Mouse (Mus musculus): ENCODE measurements around the gene Ppp1r14c. TPM values are rescaled to one million over a fixed set of nuclear protein-coding genes. Genes with fewer than 3 reads are reported as not detected.

The Ppp1r14c gene
- polyA plus RNA-seq, 1 experiment, result 5.0 TPM

DNA sequence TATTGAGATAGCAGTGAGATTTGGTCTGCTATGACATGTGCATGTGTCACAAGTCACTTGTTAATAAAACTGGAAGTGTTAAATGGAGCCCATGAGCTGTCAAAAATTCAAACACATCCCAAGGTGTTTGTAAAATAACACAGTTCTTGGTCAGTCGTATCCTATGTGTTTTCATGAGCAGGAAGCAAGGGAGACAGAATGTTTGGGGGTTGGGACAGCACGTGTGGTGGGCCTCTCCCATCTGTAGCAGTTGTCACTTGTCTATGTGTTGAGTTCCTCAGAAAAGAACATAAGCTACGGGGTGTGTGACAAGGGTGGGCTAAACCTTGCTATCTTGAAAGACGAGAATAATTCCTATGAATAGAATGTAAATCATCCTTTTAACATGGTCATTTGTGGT, 51.6 kb downstream of the Ppp1r14c start:
- Histone ChIP-seq H3K79me2 (ENCODE audit: control insufficient read depth, insufficient read depth) (no peaks in the 10 kb centered on the region), H3K4me3 (no peak overlapping the region), H3K4me2 (ENCODE audit: low read depth) (no peak overlapping the region), H3ac (ENCODE audit: control insufficient read depth, insufficient read length) (no peak overlapping the region), H3K27me3 (ENCODE audit: control insufficient read depth, insufficient read depth, insufficient read length) (no peaks in the 10 kb centered on the region), H3K36me3 (ENCODE audit: control insufficient read depth, insufficient read depth) (no peaks in the 10 kb centered on the region)
- no peak for TF ChIP-seq POLR2A (IDR thresholded peaks at IDR 0.05; ENCODE audit: insufficient read length, low read depth)
- TF ChIP-seq MYOG (IDR thresholded peaks at IDR 0.05; ENCODE audit: control insufficient read depth in 1 of 3, insufficient read depth in 1 of 3, insufficient read length in 2 of 3, low read depth in 2 of 3), result no peak
- TF ChIP-seq POLR2AphosphoS2 (IDR thresholded peaks at IDR 0.05; ENCODE audit: insufficient read length, low read depth), result no peak
- no peak for TF ChIP-seq USF1 (IDR thresholded peaks at IDR 0.05; ENCODE audit: low read depth)
- no peak for TF ChIP-seq E2F4 (IDR thresholded peaks at IDR 0.05; ENCODE audit: insufficient read depth)
- TF ChIP-seq TCF12 (IDR thresholded peaks at IDR 0.05; ENCODE audit: insufficient read depth, poor library complexity, severe bottlenecking), result no peak
- TF ChIP-seq SRF (IDR thresholded peaks at IDR 0.05; ENCODE audit: control insufficient read depth, insufficient read length, low read depth), result no peak
- no peak for TF ChIP-seq CEBPB (IDR thresholded peaks at IDR 0.05; ENCODE audit: insufficient read depth, poor library complexity, severe bottlenecking)
- TF ChIP-seq REST (IDR thresholded peaks at IDR 0.05; ENCODE audit: insufficient read depth, insufficient read length), result no peak
- no peak for TF ChIP-seq TCF3 (IDR thresholded peaks at IDR 0.05; ENCODE audit: insufficient read length, low read depth)

DNA sequence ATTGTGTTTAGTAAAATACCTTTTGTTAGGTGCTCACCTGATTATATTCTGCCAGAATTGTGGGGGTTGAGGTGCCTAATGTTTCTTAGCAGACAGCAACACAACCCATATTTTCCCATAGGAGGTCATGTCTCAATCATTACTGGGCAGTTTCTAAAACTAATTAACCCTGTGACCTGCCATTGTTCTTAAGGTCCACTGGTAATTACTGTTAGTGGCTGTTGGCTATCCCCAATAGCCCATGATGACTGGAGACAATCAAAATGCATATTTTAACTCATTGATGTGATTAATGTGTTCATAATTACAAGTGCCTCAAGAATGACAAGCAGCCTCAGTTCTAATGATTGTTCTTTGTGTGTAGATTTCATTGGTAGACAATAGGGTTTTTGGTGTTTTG, 58.2 kb downstream of the Ppp1r14c start:
- no peak overlapping the region for H3K4me2 ChIP-seq (ENCODE audit: low read depth)
- no peaks in the 10 kb centered on the region for H3K36me3 ChIP-seq (ENCODE audit: control insufficient read depth, insufficient read depth)
- H3ac ChIP-seq (ENCODE audit: control insufficient read depth, insufficient read length), result no peak overlapping the region
- no peak overlapping the region for H3K4me3 ChIP-seq
- H3K79me2 ChIP-seq (ENCODE audit: control insufficient read depth, insufficient read depth), result no peaks in the 10 kb centered on the region
- no peak for TF ChIP-seq SRF (IDR thresholded peaks at IDR 0.05; ENCODE audit: control insufficient read depth, insufficient read length, low read depth)
- TF ChIP-seq MAX (IDR thresholded peaks at IDR 0.05; ENCODE audit: low read depth), result no peak
- no peak for TF ChIP-seq MYOG (IDR thresholded peaks at IDR 0.05; ENCODE audit: control insufficient read depth in 1 of 3, insufficient read depth in 1 of 3, insufficient read length in 2 of 3, low read depth in 2 of 3)
- TF ChIP-seq E2F4 (IDR thresholded peaks at IDR 0.05; ENCODE audit: insufficient read depth), result no peak
- no peak for TF ChIP-seq CEBPB (IDR thresholded peaks at IDR 0.05; ENCODE audit: insufficient read depth, poor library complexity, severe bottlenecking)
- no peak for TF ChIP-seq TCF3 (IDR thresholded peaks at IDR 0.05; ENCODE audit: insufficient read length, low read depth)
- TF ChIP-seq POLR2A (IDR thresholded peaks at IDR 0.05; ENCODE audit: insufficient read length, low read depth), result no peak
- no peak for TF ChIP-seq POLR2AphosphoS2 (IDR thresholded peaks at IDR 0.05; ENCODE audit: insufficient read length, low read depth)
- no peak for TF ChIP-seq MYOD1 (IDR thresholded peaks at IDR 0.05; ENCODE audit: control insufficient read depth in 1 of 3, insufficient read length in 2 of 3, low read depth in 2 of 3)
- no peak for TF ChIP-seq USF1 (IDR thresholded peaks at IDR 0.05; ENCODE audit: low read depth)
- no peak for TF ChIP-seq TCF12 (IDR thresholded peaks at IDR 0.05; ENCODE audit: insufficient read depth, poor library complexity, severe bottlenecking)
- TF ChIP-seq REST (IDR thresholded peaks at IDR 0.05; ENCODE audit: insufficient read depth, insufficient read length), result no peak
- no peaks in the 10 kb centered on the region for H3K27me3 ChIP-seq (ENCODE audit: control insufficient read depth, insufficient read depth, insufficient read length)

DNA sequence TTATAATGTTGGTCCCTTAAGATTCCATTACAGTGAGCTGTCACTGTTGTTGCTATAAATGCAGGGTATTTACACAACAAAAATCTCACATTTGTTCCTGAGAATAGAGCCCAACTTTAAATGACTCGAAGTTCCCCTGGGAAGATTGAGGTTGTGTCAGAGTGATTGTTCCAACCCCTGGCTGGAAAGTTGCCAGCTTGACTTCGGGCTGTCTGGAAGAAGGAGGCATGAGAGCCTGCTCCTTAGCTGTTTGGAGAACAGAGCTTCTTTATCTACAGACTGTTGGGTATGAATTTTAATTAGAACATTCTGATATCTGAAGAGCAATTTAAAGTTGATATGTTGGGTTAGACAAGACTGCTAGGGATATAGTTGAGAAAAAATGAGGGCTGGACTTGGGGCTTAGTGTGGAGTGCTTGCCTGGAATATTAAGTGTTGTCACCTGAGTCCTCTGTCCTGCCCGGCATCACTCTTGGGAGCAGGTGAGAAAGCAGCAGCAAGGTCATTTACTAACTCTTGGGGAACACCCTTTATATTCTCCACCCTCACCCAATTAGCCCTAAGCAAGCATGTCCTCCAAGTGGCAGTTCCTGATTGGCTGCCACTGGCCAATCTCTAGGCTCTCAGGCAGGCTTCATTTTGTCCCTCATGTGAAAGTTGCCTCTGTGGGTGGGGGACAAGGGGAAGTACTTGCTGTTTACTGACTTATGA, 62.0 kb downstream of the Ppp1r14c start:
- no peaks in the 10 kb centered on the region for H3K27me3 ChIP-seq (ENCODE audit: control insufficient read depth, insufficient read depth, insufficient read length)
- H3ac ChIP-seq (ENCODE audit: control insufficient read depth, insufficient read length), result no peak overlapping the region
- H3K4me3 ChIP-seq, result no peak overlapping the region
- TF ChIP-seq TCF3 (IDR thresholded peaks at IDR 0.05; ENCODE audit: insufficient read length, low read depth) (no peak), SRF (IDR thresholded peaks at IDR 0.05; ENCODE audit: control insufficient read depth, insufficient read length, low read depth) (no peak), POLR2A (IDR thresholded peaks at IDR 0.05; ENCODE audit: insufficient read length, low read depth) (no peak), CEBPB (IDR thresholded peaks at IDR 0.05; ENCODE audit: insufficient read depth, poor library complexity, severe bottlenecking) (no peak), MYOD1 (IDR thresholded peaks at IDR 0.05; ENCODE audit: control insufficient read depth in 1 of 3, insufficient read length in 2 of 3, low read depth in 2 of 3) (no peak), REST (IDR thresholded peaks at IDR 0.05; ENCODE audit: insufficient read depth, insufficient read length) (no peak), E2F4 (IDR thresholded peaks at IDR 0.05; ENCODE audit: insufficient read depth) (no peak), MAX (IDR thresholded peaks at IDR 0.05; ENCODE audit: low read depth) (no peak), MYOG (IDR thresholded peaks at IDR 0.05; ENCODE audit: control insufficient read depth in 1 of 3, insufficient read depth in 1 of 3, insufficient read length in 2 of 3, low read depth in 2 of 3) (no peak), TCF12 (IDR thresholded peaks at IDR 0.05; ENCODE audit: insufficient read depth, poor library complexity, severe bottlenecking) (no peak), USF1 (IDR thresholded peaks at IDR 0.05; ENCODE audit: low read depth) (no peak), POLR2AphosphoS2 (IDR thresholded peaks at IDR 0.05; ENCODE audit: insufficient read length, low read depth) (no peak)
- no peak overlapping the region for H3K4me2 ChIP-seq (ENCODE audit: low read depth)
- H3K36me3 ChIP-seq (ENCODE audit: control insufficient read depth, insufficient read depth), result no peaks in the 10 kb centered on the region
- H3K79me2 ChIP-seq (ENCODE audit: control insufficient read depth, insufficient read depth), result no peaks in the 10 kb centered on the region

DNA sequence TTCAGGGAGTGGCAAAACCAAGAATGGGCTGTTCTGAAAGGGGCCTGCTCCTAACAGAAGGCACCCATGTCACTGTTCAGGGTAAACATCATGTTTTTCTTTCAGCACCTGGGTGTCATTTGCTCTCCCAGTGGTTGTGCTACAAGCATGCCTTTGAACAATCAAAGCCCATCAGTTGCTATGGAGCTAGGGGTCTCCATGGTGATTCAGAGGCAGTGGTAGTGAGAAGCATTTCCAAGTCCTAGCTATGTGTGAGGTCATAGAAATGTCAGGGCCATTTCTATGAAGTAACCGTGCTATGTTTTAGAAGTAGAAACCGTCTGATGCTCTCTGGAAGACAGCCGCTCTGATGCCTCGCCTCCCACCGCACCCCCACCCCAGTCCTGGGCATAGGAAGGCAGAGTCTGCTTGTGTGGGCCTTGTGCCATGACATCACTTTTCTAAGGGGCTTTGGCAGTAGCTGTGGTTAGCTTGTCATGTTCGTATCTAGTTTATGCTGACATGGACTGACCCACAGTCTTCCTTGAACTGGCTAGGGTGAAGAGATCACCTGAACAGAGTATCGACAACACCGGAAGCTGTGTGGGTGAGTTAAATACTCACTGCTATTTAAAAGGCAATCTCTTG, 69.1 kb downstream of the Ppp1r14c start:
- H3ac ChIP-seq (ENCODE audit: control insufficient read depth, insufficient read length), result no peak overlapping the region
- H3K4me2 ChIP-seq (ENCODE audit: low read depth), result no peak overlapping the region
- no peaks in the 10 kb centered on the region for H3K27me3 ChIP-seq (ENCODE audit: control insufficient read depth, insufficient read depth, insufficient read length)
- no peak overlapping the region for H3K4me3 ChIP-seq
- TF ChIP-seq CEBPB (IDR thresholded peaks at IDR 0.05; ENCODE audit: insufficient read depth, poor library complexity, severe bottlenecking) (no peak), MAX (IDR thresholded peaks at IDR 0.05; ENCODE audit: low read depth) (no peak), USF1 (IDR thresholded peaks at IDR 0.05; ENCODE audit: low read depth) (no peak), TCF12 (IDR thresholded peaks at IDR 0.05; ENCODE audit: insufficient read depth, poor library complexity, severe bottlenecking) (no peak), TCF3 (IDR thresholded peaks at IDR 0.05; ENCODE audit: insufficient read length, low read depth) (no peak), POLR2A (IDR thresholded peaks at IDR 0.05; ENCODE audit: insufficient read length, low read depth) (no peak), SRF (IDR thresholded peaks at IDR 0.05; ENCODE audit: control insufficient read depth, insufficient read length, low read depth) (no peak), POLR2AphosphoS2 (IDR thresholded peaks at IDR 0.05; ENCODE audit: insufficient read length, low read depth) (no peak), MYOG (IDR thresholded peaks at IDR 0.05; ENCODE audit: control insufficient read depth in 1 of 3, insufficient read depth in 1 of 3, insufficient read length in 2 of 3, low read depth in 2 of 3) (no peak), REST (IDR thresholded peaks at IDR 0.05; ENCODE audit: insufficient read depth, insufficient read length) (no peak), MYOD1 (IDR thresholded peaks at IDR 0.05; ENCODE audit: control insufficient read depth in 1 of 3, insufficient read length in 2 of 3, low read depth in 2 of 3) (no peak), E2F4 (IDR thresholded peaks at IDR 0.05; ENCODE audit: insufficient read depth) (no peak)
- H3K36me3 ChIP-seq (ENCODE audit: control insufficient read depth, insufficient read depth), result no peaks in the 10 kb centered on the region
- no peaks in the 10 kb centered on the region for H3K79me2 ChIP-seq (ENCODE audit: control insufficient read depth, insufficient read depth)

All from myocyte (in vitro differentiated cells).